Mouse (Mus musculus): Measurements from ENCODE around the gene Olfr1283.
"Not testable (repeated sequence)": the region's sequence is repeated elsewhere in the genome, so short reads cannot be mapped to it uniquely, and the experiment has no call there.

Gene Olfr1283

GRCm38 (mm10) chr2:111366490-111366889 lies at the start of gene Olfr1283:
Gene Olfr1283 (plus strand): TSS chr2:111366790.
- no peak for DNase-seq (ENCODE audit: low spot score)

- DNase-seq (ENCODE audit: low spot score): no peak
Observed at GRCm38 (mm10) chr2:111326220-111326619, 40.4 kb upstream of the Olfr1283 start, which contains the start of gene Olfr1281. Gene Olfr1281 (plus strand): TSS chr2:111326520.

- not testable (repeated sequence) for DNase-seq (ENCODE audit: low spot score)
Observed at GRCm38 (mm10) chr2:111333721-111334120, 32.9 kb upstream of the Olfr1283 start.

- DNase-seq (ENCODE audit: low spot score): no peak
Observed at GRCm38 (mm10) chr2:111335976-111336375, 30.6 kb upstream of the Olfr1283 start, which contains the start of gene Olfr1282. Gene Olfr1282 (minus strand): TSS chr2:111336076.

GRCm38 (mm10) chr2:111375222-111375621 lies 8.6 kb downstream of the Olfr1283 start, which contains the start of gene Olfr1284:
Gene Olfr1284 (plus strand): TSS chr2:111375522.
- DNase-seq (ENCODE audit: low spot score): no peak

Data from ovary, adult 18-20 months (tissue).